Mouse (Mus musculus) right cerebral cortex, postnatal 4 days (tissue): ENCODE results near the gene Osbp2.

Source experiments
- DNase-seq: peaks from one replicate; pipeline ENCODE4 v3.0.0-alpha.2; 2022

Osbp2 gene

GRCm38 (mm10) chr11:3860361-3860760 lies 3.3 kb downstream of the Osbp2 start:
- DNase-seq, result no peak

GRCm38 (mm10) chr11:3859778-3860177 lies 3.9 kb downstream of the Osbp2 start:
- DNase-seq, result no peak

GRCm38 (mm10) chr11:3857902-3858301 lies 5.8 kb downstream of the Osbp2 start:
- DNase-seq, result no peak

GRCm38 (mm10) chr11:3855846-3856245 lies 7.9 kb downstream of the Osbp2 start:
- no peak for DNase-seq

- no peak for DNase-seq
Observed at GRCm38 (mm10) chr11:3854156-3854555, 9.5 kb downstream of the Osbp2 start.

- DNase-seq, result peak; percentile 25
Observed at GRCm38 (mm10) chr11:3853481-3854034, 10.1 kb downstream of the Osbp2 start.

- no peak for DNase-seq
Observed at GRCm38 (mm10) chr11:3853031-3853430, 10.7 kb downstream of the Osbp2 start.

- DNase-seq, result no peak
Observed at GRCm38 (mm10) chr11:3851872-3852271, 11.8 kb downstream of the Osbp2 start.

- DNase-seq, result no peak
Observed at GRCm38 (mm10) chr11:3850746-3851277, 12.9 kb downstream of the Osbp2 start.

- no peak for DNase-seq
Observed at GRCm38 (mm10) chr11:3850315-3850614, 13.4 kb downstream of the Osbp2 start.

- no peak for DNase-seq
Observed at GRCm38 (mm10) chr11:3849469-3850314, 14.0 kb downstream of the Osbp2 start.

GRCm38 (mm10) chr11:3846351-3846750 lies 17.4 kb downstream of the Osbp2 start:
- no peak for DNase-seq

- no peak for DNase-seq
Observed at GRCm38 (mm10) chr11:3843943-3844734, 19.6 kb downstream of the Osbp2 start.

GRCm38 (mm10) chr11:3835271-3835670 lies 28.4 kb downstream of the Osbp2 start:
- DNase-seq, result no peak

GRCm38 (mm10) chr11:3834421-3835098 lies 29.1 kb downstream of the Osbp2 start:
- no peak for DNase-seq

- no peak for DNase-seq
Observed at GRCm38 (mm10) chr11:3833544-3834420, 29.9 kb downstream of the Osbp2 start.

- DNase-seq, result peak; percentile 62
Observed at GRCm38 (mm10) chr11:3832193-3832901, 31.4 kb downstream of the Osbp2 start.

- DNase-seq, result no peak
Observed at GRCm38 (mm10) chr11:3829736-3830135, 34.0 kb downstream of the Osbp2 start.

GRCm38 (mm10) chr11:3824138-3824537 lies 39.6 kb downstream of the Osbp2 start:
- no peak for DNase-seq

- no peak for DNase-seq
Observed at GRCm38 (mm10) chr11:3823378-3823777, 40.3 kb downstream of the Osbp2 start.
